Mouse (Mus musculus): Measurements from ENCODE around the gene Cdh3.
"Not testable (repeated sequence)": the region's sequence is repeated elsewhere in the genome, so short reads cannot be mapped to it uniquely, and the experiment has no call there.

Cdh3 gene

DNA sequence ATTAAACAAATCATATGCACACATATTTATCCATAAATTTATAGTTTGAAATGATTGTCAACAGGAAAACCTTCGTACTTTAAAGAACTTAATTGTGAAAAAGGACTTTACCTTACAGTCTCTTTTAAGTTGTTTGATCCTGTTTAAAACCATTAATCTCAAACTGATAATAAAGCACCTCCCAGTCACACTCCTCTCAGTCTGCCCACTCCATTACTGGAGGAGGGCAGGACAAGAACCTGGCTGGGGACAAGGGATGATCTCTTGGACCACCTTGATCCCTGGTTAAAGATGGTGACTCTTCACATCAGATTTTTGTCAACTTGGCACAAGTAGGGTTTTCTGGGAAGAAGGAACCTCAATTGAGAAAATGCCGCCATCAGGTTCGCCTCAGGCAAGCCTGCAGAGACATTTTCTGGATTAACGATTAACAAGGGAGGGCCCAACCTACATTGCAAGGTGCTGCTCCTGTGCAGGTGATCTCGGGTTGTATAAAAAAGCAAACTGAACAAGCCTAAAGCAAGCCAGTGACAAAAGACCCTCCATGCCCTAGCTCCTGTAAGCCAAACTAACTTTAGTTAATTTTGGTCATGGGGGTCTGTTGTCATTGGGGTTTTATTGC lies 61.0 kb downstream of the Cdh3 start:
- DNase-seq (ENCODE audit: low read depth), result no peak

DNA sequence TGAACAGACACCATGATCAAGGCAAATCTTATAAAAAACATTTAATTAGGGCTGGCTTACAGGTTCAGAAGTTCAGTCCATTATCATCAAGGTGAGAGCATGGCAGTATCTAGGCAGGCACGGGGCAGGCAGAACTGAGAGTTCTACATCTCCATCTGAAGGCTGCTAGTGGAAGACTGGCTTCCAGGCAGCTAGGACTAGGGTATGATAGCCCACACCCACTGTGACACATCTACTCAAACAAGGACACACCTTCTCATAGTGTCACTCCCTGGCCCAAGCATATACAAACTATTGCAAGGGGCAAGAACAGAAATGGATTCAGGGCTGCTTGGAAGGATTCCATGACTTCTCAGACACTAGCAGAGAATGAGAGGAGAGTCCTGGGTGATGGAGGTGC lies 61.5 kb downstream of the Cdh3 start:
- not testable (repeated sequence) for DNase-seq (ENCODE audit: low read depth)

DNA sequence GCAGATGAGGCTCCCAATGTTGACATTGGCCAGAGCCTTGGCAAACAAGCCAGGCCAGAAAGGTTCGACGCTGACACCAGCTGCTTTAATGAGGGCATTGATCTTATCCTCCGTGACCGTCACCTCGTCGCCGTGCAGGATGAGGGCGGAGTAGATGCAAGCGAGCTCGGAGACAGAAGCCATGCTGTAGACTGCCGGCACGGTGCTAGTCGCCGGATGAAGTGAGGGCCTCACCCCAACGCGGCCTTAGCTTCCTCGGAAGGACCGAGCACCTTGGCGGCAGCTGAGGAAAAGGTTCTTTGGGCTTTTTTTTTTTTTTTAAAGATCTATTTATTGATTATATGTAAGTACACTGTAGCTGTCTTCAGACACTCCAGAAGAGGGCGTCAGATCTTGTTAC lies 62.5 kb downstream of the Cdh3 start, which contains the start of gene Gm10073:
Gene Gm10073 (minus strand): TSS at position 294 of the 400 bp plus-strand sequence.
- DNase-seq (ENCODE audit: low read depth), result not testable (repeated sequence)

DNA sequence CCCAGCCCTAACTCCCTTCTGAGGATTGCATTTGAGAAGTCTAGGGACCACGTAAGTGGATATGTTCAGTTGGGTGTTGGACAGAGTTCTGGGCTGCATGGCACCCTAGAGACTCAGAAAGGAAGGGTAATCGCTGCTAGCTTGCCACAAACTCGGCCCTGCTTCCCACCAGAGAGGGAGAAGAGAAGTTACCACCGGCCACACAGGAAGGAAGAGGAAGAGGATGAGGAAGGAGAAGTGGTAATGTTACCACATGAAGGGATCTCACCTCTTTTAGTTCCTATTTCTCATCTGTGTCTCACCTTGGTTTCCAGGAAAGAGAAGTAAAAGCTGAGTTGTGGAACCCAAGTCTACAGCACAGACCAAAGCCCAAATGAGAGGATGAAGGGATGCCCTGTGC lies 63.6 kb downstream of the Cdh3 start:
- DNase-seq (ENCODE audit: low read depth), result no peak

DNA sequence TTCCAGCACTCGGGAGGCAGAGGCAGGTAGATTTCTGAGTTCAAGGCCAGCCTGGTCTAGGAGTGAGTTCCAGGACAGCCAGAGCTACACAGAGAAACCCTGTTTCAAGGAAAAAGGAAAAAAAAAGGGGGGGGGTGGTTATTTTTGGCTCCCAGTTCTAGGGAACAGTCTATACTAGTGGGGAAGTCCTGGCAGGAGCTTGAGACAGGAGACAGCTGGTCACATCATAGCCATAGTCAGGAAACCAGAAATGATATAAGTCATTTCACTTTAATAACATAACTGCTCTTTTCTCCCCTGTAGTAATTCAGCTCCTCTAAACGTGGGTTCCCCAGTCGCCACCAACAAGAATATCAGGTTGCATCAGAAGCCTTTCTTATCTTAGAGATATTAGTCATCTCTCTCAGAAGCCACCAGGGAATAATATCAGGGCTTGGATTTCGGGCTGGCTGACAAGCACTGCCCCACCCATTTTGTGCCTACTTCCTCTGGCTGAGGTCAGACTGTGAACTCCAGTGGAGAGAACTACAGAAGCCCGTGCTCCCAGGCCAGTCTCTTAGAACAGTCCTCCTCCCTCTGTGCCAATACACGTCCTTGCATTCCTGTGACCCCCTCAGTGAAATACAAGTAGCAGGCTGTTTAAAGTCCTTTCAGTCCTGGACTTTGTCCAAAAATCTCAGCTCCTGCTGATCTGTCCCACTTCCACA lies 66.3 kb downstream of the Cdh3 start:
- no peak for DNase-seq (ENCODE audit: low read depth)

DNA sequence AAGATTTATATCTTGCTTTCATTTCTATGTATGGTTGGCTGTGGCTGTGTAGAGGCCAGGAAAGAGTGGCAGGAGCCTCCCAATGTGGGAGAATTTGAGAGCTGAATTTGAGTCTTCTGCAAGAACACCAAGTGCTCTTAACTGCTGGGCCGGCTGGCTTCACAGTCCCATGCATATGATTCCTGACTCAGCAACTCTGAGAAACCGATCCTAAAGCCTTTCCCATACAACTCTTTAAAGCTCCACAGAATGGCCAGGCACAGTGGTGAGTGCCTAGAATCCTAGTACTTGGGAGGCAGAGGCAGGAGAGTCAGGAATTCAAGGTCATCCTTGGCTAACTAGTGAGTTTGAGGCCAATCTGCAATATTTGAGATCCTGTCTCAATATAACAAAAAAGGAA lies 68.8 kb downstream of the Cdh3 start:
- no peak for DNase-seq (ENCODE audit: low read depth)

DNA sequence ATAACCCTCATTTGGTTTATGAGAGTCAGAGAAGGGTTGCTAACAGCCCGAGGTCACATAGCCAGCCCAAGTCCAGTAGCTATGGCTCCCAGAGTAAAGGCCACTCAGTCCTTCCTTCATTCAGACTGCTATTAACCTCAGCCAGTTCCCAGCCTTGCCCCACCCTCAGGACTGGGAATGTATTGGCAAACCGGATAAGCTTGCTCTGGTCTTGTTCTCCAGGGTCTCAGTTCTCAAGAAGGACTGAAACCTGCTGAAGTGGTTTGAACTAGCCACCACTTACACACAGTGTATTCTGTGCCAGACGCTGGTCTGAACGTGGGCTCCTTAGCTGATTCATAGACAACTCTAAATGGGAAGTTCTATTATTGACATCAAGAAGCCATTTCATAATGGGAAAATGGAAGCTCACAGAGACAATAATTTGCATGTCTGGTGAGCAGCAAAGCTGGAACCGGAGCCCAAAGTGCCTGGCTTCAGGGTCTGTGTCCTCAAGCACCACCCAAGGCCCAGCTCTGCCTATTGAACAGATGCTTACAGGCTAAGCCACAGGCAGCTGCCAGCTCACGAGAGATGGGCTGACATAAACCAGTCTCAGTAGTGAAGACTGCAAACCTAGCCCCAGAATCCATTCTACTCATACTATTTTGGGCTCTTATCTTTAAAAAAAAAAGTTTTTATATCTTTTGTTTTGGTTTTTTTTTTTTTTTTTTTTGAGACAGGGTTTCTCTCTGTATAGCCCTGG lies 70.8 kb downstream of the Cdh3 start:
- DNase-seq (ENCODE audit: low read depth), result no peak

DNA sequence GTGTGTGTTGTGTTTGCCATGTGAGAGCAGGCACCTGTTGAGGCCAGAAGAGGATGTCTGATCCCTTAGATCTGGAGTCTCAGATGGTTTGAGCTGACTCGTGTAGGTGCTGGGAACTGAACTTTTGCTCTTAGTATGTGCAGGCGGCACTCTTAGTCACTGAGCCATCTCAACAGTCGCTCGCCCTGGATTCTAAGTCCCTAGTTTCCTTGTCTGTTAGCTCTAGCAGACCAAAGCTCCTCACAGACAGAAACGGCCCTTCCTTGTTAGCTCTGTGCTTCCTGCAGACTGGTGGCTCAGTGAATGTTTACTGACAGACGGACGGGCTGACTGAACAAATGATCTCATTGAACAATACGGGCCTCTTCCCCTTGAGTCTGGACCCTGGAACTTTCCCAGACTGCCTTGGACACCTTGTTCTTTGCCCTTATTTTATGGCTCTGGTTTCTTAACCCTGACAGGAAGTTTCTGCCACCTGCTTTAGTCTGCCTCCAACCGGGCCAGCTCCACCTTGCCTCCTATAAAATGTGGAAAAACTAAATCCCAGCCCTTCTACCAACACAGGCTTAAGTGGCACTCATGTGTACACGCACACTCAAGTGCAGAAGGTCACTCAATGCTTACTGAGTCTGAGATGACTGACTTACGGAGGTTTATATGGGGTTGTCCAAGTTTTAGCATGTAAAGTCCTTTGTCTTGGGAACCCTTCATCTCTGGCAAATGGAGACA lies 74.4 kb downstream of the Cdh3 start:
- DNase-seq (ENCODE audit: low read depth), result no peak

DNA sequence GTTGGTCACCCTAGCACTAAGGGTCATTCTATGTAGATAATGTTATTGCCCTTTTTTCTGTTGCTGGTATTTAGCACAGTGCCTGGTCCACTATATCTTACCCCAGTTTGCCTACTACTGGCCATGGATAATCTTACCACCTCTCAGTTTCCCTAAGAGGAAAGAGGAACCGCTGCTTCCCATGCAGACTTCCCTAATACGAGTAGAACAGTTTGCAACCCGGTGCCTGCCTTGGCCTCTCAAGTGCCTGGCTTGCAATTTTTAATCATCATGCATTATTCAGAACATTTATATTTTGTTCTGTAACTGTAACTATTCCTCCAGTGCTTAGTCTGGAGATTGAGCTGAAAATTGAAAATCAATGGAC lies 75.0 kb downstream of the Cdh3 start:
- DNase-seq (ENCODE audit: low read depth), result no peak

DNA sequence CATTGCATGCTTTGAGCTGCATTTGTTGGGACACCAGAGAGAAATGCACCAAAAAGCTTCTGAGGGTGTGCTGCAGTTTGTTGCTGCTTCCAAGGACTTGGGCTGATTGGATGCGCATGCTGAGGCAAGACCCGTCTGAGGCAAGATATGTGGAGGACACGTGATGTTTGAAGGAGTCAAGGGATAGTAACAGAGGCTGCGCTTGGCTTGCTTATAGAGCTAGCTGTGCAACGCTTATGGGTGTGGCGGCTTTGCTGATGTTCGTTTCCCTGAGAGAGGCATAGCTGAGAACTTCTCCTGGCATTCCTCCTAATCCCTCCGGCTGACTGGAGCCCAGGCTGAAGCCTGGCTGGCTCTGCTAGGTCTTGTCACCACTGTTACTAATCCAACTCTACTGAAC lies 76.2 kb downstream of the Cdh3 start:
- no peak for DNase-seq (ENCODE audit: low read depth)

DNA sequence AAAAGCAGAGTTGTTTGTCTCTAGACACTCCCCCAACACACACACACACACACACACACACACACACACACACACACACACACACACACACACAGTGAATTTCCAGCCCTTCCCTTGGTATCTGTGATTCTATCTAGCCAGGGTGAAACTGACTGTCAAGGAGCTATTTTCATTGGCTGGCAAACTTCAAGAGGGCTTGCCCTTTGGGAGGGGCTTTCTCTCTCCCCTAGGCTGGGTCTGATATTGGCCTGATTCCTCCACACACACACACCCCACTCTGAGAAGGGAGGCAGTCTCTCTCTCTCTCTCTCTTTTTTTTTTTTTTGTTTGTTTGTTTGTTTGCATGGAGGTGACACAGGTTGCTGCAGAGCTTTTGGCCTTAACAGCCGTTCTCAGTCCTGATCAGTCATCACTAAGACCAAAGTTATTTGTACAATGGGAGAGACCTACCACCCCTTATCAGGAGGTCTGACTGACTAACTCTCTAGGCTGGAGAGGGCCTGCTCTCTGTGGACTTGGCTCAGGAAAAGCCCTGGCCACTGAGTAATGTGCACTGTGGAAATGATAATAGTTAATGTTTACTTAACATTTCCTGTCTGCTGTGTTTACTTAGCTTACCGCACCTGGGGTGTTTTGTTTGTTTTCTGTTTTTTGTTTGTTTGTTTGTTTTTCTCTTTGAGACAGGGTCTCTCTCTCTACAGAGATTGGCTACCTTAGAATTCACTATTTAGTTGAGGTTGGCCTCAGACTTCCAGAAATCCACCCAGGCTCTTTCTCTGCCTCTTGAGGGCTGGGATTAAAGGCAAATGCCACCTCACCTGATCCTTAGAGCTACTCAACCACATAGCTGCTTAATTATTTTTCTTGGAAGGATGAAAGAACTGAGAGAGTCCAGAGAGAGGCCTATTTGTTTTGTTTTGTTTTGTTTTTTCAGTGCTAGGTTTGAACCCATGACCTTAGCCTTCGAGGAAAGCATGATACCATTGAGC lies 78.0 kb downstream of the Cdh3 start:
- DNase-seq (ENCODE audit: low read depth), result no peak

DNA sequence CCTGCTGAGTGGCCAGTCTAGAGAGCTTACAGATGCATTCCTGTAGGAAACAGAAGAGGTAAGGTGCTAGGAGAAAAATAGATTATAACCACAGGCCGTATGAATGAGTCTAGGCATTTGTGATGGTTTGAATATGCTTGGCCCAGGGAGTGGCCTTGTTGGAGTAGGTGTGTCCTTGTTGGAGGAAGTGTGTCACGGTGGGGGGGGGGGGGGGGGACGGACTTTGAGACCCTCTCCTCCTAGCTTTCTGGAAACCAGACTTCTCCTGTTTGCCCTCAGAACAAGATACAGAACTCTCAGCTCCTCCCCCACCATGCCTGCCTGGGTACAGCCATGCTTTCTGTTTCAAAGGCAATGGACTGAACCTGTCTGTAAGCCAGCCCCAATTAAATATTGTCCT lies 81.8 kb downstream of the Cdh3 start:
- DNase-seq (ENCODE audit: low read depth), result no peak

DNA sequence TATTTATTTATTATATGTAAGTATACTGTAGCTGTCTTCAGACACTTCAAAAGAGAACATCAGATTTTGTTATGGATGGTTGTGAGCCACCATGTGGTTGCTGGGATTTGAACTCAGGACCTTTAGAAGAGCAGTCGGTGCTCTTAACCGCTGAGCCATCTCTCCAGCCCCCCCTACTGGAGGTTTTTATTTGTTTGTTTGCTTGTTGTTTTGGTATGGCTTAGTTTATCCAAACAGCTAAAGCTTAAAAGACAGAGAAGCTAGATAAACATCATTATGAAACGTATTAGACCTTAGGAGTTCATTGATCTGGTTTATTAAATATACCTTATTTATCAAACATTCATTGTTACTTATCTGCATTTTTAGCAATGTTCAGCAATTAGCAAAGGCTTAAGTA lies 84.9 kb downstream of the Cdh3 start:
- DNase-seq (ENCODE audit: low read depth), result not testable (repeated sequence)

DNA sequence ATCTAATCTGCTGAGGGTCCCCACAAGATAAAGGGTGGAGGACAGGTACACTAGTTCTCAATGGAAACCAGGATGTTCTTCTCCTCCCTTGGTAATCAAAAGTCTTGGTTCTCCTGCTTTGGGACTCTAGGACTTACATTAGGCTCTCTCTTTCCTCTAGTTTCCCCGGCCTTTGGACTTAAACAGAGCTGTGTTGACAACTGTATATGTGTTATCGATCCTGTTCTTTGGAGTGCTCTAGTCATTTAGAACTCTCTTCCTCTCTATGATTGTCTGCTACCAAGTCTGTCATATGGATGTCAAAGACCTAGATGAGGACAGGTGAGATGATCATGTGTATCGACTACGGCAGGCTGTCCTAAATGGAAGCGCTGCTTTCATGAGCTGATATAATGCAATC lies 86.4 kb downstream of the Cdh3 start:
- no peak for DNase-seq (ENCODE audit: low read depth)

DNA sequence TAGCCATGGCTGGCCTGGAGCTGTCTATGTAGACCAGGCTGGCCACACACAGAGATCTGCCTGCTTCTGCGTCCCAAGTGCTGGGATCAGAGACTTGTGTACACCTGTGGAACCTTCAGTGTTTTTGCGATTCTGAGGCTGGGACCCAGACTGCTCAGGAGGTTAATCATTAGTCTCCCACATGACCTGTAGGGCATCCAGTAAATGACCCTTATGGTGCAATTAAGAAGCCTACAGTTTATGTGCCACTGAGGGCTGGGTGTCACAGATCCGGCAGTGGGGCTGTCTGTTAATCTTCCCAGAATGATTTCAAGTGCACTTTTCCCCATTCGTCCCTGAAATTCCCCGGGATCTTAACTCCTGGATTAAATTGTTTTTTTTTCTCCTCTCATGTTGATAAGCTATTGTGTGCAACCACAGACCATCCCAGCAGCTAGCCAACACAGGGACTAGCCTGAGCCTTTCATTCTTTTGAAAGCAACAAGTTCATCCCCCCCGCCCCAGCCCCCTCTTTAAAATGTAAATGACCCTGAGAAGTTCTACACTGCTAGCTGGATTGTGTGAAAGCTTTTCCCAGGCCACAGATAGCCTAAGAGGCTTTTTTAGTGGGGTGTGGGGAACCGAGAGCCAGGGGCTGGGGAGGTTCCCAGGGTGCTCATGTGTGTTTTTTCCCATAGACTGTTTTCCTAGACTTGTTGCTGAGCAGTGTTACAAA lies 88.7 kb downstream of the Cdh3 start:
- DNase-seq (ENCODE audit: low read depth), result no peak

DNA sequence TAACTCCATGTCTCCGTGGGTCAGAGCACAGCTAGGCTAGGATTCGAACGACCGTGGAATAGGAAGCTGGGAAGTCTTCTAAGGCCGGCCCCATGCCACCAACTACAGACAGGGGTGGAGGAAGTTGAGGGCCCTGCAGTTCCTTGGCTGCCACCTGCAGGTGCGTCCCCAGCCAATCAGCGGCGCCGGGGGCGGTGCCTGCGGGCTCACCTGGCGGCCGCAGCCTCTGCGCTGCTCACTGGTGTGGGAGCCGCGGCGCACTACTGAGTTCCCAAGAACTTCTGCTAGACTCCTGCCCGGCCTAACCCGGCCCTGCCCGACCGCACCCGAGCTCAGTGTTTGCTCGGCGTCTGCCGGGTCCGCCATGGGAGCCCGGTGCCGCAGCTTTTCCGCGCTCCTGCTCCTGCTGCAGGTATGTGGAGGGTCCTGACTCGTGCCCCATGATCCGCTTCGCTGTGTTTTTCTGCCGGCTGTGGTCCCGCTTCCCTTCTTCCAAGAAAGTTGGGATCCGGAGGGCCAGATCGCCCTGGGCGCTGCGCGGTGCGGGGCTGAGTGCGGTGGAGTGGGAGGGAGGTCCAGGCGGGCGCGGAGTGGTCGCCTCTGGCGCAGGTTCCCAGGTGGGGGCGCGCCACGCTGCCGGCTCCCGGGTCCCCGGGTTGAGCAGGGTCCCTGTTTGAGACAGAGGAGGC lies 92.6 kb downstream of the Cdh3 start, which contains the start of gene Cdh1:
Gene Cdh1 (plus strand): TSS at position 221 of the 689 bp plus-strand sequence.
- peak; percentile 68 for DNase-seq (ENCODE audit: low read depth)

DNA sequence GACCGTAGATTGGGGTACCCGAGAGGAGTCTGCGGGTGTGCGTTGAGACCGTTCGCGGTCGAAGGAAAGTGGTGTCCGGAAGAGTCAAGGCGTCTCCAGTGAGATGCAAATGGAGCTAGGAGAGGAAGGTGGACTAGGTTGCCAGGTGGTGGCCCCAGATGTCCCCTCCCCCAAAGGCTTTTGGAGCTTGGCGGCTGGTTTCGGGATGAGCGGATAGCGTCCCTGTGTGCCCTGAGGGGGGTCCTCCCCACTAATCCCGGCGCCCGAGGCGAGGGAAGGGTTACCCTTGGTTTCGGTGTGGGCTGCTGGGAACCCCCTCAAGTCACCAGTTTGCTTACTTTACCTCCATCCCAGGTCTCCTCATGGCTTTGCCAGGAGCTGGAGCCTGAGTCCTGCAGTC lies 93.2 kb downstream of the Cdh3 start:
- DNase-seq (ENCODE audit: low read depth), result no peak

DNA sequence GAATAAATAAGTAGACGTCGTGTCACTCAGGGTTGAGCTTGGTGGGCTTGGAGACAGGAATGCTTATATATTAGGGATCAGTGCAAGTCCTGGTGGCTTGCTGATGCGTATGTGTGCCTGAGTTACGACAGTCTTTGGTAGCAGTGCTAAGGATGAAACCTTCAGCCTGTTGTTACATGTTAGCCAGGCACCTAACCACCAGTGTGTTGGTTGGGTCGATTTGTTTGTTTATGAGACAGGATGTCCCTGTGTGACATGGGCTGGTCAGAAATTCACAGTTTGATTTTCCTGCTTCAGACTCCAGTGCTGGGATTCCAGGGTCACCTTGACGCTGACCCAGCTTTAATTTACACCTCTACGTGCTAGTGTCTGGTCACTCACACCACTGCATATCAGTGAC lies 95.0 kb downstream of the Cdh3 start:
- no peak for DNase-seq (ENCODE audit: low read depth)

DNA sequence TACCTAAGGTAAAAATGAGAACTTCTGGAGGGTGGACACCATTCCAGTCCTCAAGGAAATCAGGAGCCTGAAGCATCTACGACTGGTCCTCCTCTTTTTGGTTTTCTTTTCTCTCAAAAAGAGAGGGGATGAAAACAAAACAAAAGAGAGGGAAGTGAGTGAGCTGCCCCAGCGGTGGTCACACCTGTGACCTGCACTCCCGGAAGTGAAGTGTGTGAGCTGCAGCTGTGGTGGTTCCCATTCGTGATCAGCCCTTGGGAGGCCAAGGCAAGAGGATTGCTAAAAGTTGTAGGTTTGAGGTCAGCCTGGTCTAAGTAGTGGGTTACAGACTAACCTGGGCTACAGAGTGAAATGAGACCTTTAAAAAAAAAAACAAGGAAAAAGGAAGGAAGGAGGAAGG lies 95.4 kb downstream of the Cdh3 start:
- no peak for DNase-seq (ENCODE audit: low read depth)

DNA sequence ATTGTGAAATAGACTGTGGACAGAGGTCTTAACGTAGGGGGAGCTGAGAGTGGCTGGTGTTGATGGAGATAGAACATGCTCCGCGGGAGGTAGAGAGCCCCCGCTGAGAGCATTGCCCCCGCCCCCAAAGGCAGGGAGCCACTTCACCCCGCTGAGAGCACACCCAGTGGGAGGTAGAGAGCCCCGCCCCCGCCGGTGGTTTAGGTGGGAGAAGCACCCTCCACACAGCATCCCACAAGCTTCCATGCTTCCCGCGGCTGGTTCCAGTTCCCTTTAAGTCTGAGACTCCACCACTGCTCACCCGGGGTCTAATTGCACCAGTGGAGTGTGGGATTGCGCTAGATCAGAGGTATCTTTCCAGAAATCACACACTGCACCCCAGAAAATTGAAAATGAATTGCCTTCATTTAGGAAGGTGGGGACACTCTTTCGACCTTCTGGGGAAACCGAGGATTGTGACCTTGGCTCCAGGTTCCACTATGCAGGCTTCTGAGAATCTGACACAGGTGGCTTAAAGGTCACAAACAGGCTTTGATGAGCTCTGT lies 96.0 kb downstream of the Cdh3 start:
- no peak for DNase-seq (ENCODE audit: low read depth)

All from naive thymus-derived CD4-positive, alpha-beta T cell, adult 2 months (primary cell).